Mouse (Mus musculus): ENCODE results near the gene Nsg1. TPM values are rescaled to one million over a fixed set of nuclear protein-coding genes. Genes with fewer than 3 reads are reported as not detected.

Gene Nsg1
- polyA plus RNA-seq, 1 experiment from 2014 or later = 280 TPM

DNA sequence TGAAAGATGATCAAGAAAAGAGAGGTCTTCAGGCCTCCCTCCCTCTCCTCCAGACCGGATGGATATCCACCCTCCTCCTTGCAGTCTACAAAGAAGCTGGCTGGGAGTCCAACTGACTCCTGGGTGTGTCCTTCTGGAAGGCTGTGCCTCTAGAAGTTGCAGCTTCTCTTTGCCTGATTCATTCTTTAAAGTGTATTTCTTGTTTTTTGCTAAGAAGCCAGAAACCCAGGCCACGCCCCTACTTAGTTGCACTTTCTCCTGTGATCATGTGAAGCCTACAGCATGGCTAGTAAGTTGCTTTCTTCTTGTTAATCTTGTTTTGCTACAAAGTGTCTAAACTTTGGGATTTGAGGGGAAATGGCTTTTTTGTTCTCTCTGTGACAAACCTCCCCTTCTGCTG lies 27.3 kb upstream of the Nsg1 start:
- WGBS = 94% methylated on average over 2 of the region's 2 CpGs

GRCm38 (mm10) chr5:38184688-38185285 lies 25.1 kb upstream of the Nsg1 start:
- H3K27me3 ChIP-seq (ENCODE audit: control insufficient read depth, insufficient read depth, low read length) = no peaks in the 10 kb centered on the region
- H3K36me3 ChIP-seq (ENCODE audit: control insufficient read depth, insufficient read depth, low read length) = no peaks in the 10 kb centered on the region
- no peak overlapping the region for H3K4me3 ChIP-seq (replicated peaks; ENCODE audit: low read depth, low read length)
- no peaks in the 10 kb centered on the region for H3K4me1 ChIP-seq (ENCODE audit: control insufficient read depth, insufficient read depth, low read length)
- no peak overlapping the region for H3K9ac ChIP-seq (replicated peaks; ENCODE audit: low read length)
- 91% methylated on average over 6 of the region's 6 CpGs for WGBS
- H3K4me2 ChIP-seq (ENCODE audit: low read length) = no peak overlapping the region
- H3K9me3 ChIP-seq (ENCODE audit: control insufficient read depth, low read length) = no peaks in the 10 kb centered on the region
- H3K27ac ChIP-seq (replicated peaks; ENCODE audit: low read depth, low read length) = no peak overlapping the region
- ATAC-seq (ENCODE audit: low FRiP score, low TSS enrichment) (no peak), DNase-seq (no peak)

More for the DNA sequence above, 27.3 kb upstream of the Nsg1 start:
- Histone ChIP-seq H3K4me1 (ENCODE audit: control insufficient read depth, insufficient read depth, low read length) (no peaks in the 10 kb centered on the region), H3K9ac (replicated peaks; ENCODE audit: low read length) (no peak overlapping the region), H3K36me3 (ENCODE audit: control insufficient read depth, insufficient read depth, low read length) (no peaks in the 10 kb centered on the region), H3K4me2 (ENCODE audit: low read length) (no peak overlapping the region), H3K27me3 (ENCODE audit: control insufficient read depth, insufficient read depth, low read length) (no peaks in the 10 kb centered on the region), H3K4me3 (replicated peaks; ENCODE audit: low read depth, low read length) (no peak overlapping the region), H3K9me3 (ENCODE audit: control insufficient read depth, low read length) (no peaks in the 10 kb centered on the region), H3K27ac (replicated peaks; ENCODE audit: low read depth, low read length) (no peak overlapping the region)
- ATAC-seq (ENCODE audit: low FRiP score, low TSS enrichment) = no peak
- DNase-seq = no peak

GRCm38 (mm10) chr5:38174256-38174912 lies 14.7 kb upstream of the Nsg1 start:
- no peaks in the 10 kb centered on the region for H3K4me1 ChIP-seq (ENCODE audit: control insufficient read depth, insufficient read depth, low read length)
- no peaks in the 10 kb centered on the region for H3K27me3 ChIP-seq (ENCODE audit: control insufficient read depth, insufficient read depth, low read length)
- H3K4me2 ChIP-seq (ENCODE audit: low read length) = no peak overlapping the region
- no peak overlapping the region for H3K27ac ChIP-seq (replicated peaks; ENCODE audit: low read depth, low read length)
- WGBS = 84% methylated on average over 16 of the region's 16 CpGs
- no peaks in the 10 kb centered on the region for H3K36me3 ChIP-seq (ENCODE audit: control insufficient read depth, insufficient read depth, low read length)
- no peak overlapping the region for H3K4me3 ChIP-seq (replicated peaks; ENCODE audit: low read depth, low read length)
- H3K9me3 ChIP-seq (ENCODE audit: control insufficient read depth, low read length) = no peaks in the 10 kb centered on the region
- ATAC-seq (ENCODE audit: low FRiP score, low TSS enrichment) = no peak
- H3K9ac ChIP-seq (replicated peaks; ENCODE audit: low read length) = no peak overlapping the region
- no peak for DNase-seq

DNA sequence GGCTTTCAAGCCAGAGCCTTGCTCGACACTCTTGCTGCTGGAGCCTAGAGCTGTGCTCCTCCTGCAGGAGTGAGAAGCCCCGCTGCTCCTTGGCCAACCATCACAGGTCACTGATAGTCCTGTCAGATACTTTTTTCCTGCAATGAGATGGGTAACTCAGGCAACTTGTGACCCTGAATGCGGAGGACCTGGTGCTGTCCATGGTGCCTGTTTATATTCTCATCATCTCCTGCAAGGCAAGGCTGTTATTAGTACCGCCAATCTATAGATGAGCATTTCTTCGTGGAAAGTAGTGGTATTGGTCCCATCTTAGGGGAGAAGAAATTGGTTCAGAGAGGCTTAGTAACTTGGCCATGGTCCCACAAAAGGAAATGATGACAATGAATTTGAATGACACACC lies 14.1 kb upstream of the Nsg1 start:
- Histone ChIP-seq H3K27ac (replicated peaks; ENCODE audit: low read depth, low read length) (no peak overlapping the region), H3K9me3 (ENCODE audit: control insufficient read depth, low read length) (no peaks in the 10 kb centered on the region), H3K4me1 (ENCODE audit: control insufficient read depth, insufficient read depth, low read length) (no peaks in the 10 kb centered on the region), H3K9ac (replicated peaks; ENCODE audit: low read length) (no peak overlapping the region), H3K4me3 (replicated peaks; ENCODE audit: low read depth, low read length) (no peak overlapping the region), H3K4me2 (ENCODE audit: low read length) (no peak overlapping the region), H3K27me3 (ENCODE audit: control insufficient read depth, insufficient read depth, low read length) (no peaks in the 10 kb centered on the region), H3K36me3 (ENCODE audit: control insufficient read depth, insufficient read depth, low read length) (no peaks in the 10 kb centered on the region)
- 64% methylated on average over 5 of the region's 5 CpGs for WGBS
- DNase-seq = no peak
- ATAC-seq (ENCODE audit: low FRiP score, low TSS enrichment) = no peak

DNA sequence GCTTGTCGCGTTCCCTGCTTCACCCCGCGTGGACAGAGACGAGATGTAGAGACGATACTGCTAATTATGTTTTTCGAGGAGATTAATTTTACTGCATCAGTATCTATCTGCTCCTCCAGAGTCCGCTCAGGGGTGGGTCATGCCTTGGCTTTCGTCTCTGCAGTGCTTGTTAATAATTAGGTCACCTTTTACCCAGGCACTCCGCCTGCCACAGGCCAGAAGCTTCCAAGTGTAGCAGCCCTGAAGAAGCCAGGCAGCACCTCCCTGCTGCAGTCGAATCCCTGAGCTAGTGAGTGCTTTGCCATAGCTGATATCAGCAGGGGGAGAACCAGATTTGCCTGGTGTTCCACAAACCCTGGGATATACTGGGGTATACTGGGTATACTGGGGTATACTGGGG lies 8.8 kb upstream of the Nsg1 start:
- H3K4me2 ChIP-seq (ENCODE audit: low read length) = no peak overlapping the region
- ATAC-seq (ENCODE audit: low FRiP score, low TSS enrichment) (no peak), DNase-seq (no peak)
- no peaks in the 10 kb centered on the region for H3K4me1 ChIP-seq (ENCODE audit: control insufficient read depth, insufficient read depth, low read length)
- H3K27me3 ChIP-seq (ENCODE audit: control insufficient read depth, insufficient read depth, low read length) = no peaks in the 10 kb centered on the region
- 0 out of 2 replicates have a peak overlapping the region, but pooled peaks have one; percentile 13 for H3K27ac ChIP-seq (replicated peaks; ENCODE audit: low read depth, low read length)
- H3K9ac ChIP-seq (replicated peaks; ENCODE audit: low read length) = no peak overlapping the region
- 70% methylated on average over 11 of the region's 11 CpGs for WGBS
- H3K9me3 ChIP-seq (ENCODE audit: control insufficient read depth, low read length) = no peaks in the 10 kb centered on the region
- H3K36me3 ChIP-seq (ENCODE audit: control insufficient read depth, insufficient read depth, low read length) = no peaks in the 10 kb centered on the region
- H3K4me3 ChIP-seq (replicated peaks; ENCODE audit: low read depth, low read length) = no peak overlapping the region

- H3K4me2 ChIP-seq (ENCODE audit: low read length) = peak overlapping the region; percentile 94
- ATAC-seq (ENCODE audit: low FRiP score, low TSS enrichment) (peak; percentile 85), DNase-seq (peak; percentile 96)
- H3K4me1 ChIP-seq (ENCODE audit: control insufficient read depth, insufficient read depth, low read length) = peaks cover 41% of the 10 kb centered on the region
- no peaks in the 10 kb centered on the region for H3K27me3 ChIP-seq (ENCODE audit: control insufficient read depth, insufficient read depth, low read length)
- H3K9ac ChIP-seq (replicated peaks; ENCODE audit: low read length) = peak overlapping the region; percentile 100
- peak overlapping the region; percentile 97 for H3K27ac ChIP-seq (replicated peaks; ENCODE audit: low read depth, low read length)
- peak overlapping the region; percentile 95 for H3K4me3 ChIP-seq (replicated peaks; ENCODE audit: low read depth, low read length)
- WGBS = under 1% methylated on average over 79 of the region's 79 CpGs
- H3K36me3 ChIP-seq (ENCODE audit: control insufficient read depth, insufficient read depth, low read length) = peaks cover 34% of the 10 kb centered on the region
- H3K9me3 ChIP-seq (ENCODE audit: control insufficient read depth, low read length) = no peaks in the 10 kb centered on the region
These were observed 617 bp downstream of the Nsg1 start for GRCm38 (mm10) chr5:38158947-38159633.

DNA sequence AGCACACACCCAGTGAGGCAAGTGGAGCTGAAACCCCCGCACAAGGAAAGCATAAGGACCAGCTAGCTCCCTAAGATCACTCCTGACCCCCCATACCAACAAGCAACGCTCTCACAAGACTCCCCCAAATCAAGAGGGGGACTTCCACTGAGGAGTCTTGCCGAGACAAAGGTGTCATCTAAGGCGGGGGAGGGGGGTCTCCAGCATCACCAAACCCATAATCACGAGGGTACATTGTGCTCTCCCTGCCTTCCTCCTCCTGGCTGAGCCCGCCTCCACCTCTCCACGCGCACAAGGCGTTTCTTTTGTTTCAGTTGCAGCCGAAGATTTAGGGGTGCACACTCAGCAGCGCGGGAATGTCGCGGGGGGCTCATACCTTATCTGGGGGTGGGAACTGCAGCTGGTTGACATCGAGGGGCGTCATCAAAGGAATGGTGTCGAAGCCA lies 1.2 kb downstream of the Nsg1 start:
- 1% methylated on average over 17 of the region's 17 CpGs for WGBS
- Histone ChIP-seq H3K27me3 (ENCODE audit: control insufficient read depth, insufficient read depth, low read length) (no peaks in the 10 kb centered on the region), H3K9ac (replicated peaks; ENCODE audit: low read length) (peak overlapping the region; percentile 100), H3K27ac (replicated peaks; ENCODE audit: low read depth, low read length) (peak overlapping the region; percentile 97), H3K9me3 (ENCODE audit: control insufficient read depth, low read length) (no peaks in the 10 kb centered on the region), H3K4me2 (ENCODE audit: low read length) (peak overlapping the region; percentile 94), H3K4me3 (replicated peaks; ENCODE audit: low read depth, low read length) (peak overlapping the region; percentile 95), H3K4me1 (ENCODE audit: control insufficient read depth, insufficient read depth, low read length) (peaks cover 46% of the 10 kb centered on the region), H3K36me3 (ENCODE audit: control insufficient read depth, insufficient read depth, low read length) (peaks cover 39% of the 10 kb centered on the region)
- ATAC-seq (ENCODE audit: low FRiP score, low TSS enrichment) (peak; percentile 49), DNase-seq (peak; percentile 79)

DNA sequence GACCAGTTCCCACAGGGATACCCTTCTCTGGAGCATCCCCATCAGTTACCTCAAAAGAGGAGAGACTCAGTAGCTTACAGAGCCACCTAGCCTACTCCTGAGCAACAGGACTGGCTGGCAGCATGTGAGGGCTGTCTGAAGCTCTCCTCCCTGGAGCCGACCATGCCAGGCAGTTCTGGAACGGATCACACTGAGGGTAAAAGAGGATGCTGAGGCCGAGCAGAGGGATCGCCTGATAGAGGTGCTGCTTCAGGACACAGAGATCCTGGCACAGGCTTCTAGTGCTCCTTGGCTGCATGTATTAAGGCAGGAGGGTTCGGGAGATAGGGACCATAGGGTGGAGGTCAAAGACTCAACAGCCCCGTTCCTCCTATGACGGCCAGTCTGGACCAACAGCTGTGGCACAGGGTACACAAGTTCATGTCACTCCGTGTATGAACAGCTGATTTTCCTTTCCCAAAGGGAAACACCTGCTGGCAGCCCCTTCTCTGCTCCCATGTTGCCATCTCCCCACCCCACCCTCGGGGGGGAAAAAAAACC lies 2.2 kb downstream of the Nsg1 start:
- DNase-seq (no peak), ATAC-seq (ENCODE audit: low FRiP score, low TSS enrichment) (no peak)
- H3K27ac ChIP-seq (replicated peaks; ENCODE audit: low read depth, low read length) = peak overlapping the region; percentile 97
- peak overlapping the region; percentile 95 for H3K4me3 ChIP-seq (replicated peaks; ENCODE audit: low read depth, low read length)
- H3K9ac ChIP-seq (replicated peaks; ENCODE audit: low read length) = peak overlapping the region; percentile 100
- H3K27me3 ChIP-seq (ENCODE audit: control insufficient read depth, insufficient read depth, low read length) = no peaks in the 10 kb centered on the region
- 46% methylated on average over 9 of the region's 9 CpGs for WGBS
- H3K9me3 ChIP-seq (ENCODE audit: control insufficient read depth, low read length) = no peaks in the 10 kb centered on the region
- H3K4me2 ChIP-seq (ENCODE audit: low read length) = peak overlapping the region; percentile 94
- peaks cover 56% of the 10 kb centered on the region for H3K4me1 ChIP-seq (ENCODE audit: control insufficient read depth, insufficient read depth, low read length)
- peaks cover 49% of the 10 kb centered on the region for H3K36me3 ChIP-seq (ENCODE audit: control insufficient read depth, insufficient read depth, low read length)
